Mouse (Mus musculus): ENCODE results near the gene Crybg1. TPM values are rescaled to one million over a fixed set of nuclear protein-coding genes. Genes with fewer than 3 reads are reported as not detected.
"Not testable (repeated sequence)": the region's sequence is repeated elsewhere in the genome, so short reads cannot be mapped to it uniquely, and the experiment has no call there.

The Crybg1 gene
- polyA plus RNA-seq, 1 experiment from 2014 or later = 2.8 TPM

GRCm38 (mm10) chr10:43977353-43977752, 171.3 kb downstream of the Crybg1 start:
- no peak for DNase-seq (ENCODE audit: low spot score)

DNA sequence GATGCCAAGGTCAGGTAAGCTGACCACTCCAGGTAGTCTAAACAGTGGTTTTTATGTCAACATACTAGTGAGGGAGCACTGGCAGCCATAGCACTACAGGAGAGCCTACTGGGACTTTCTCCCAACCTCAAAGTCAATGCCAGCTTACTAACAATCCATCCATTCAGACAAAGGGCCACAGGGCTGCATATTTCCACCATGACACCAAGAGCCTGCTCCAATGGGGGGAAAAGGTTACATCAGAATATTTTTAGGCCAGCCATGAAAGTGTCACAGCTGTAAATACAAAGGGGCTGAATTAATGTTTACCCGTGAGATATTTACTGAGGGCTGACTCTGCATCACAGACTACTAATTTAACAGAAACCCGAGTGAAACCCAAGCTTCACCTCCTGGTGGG, 175.4 kb downstream of the Crybg1 start:
- no peak for DNase-seq (ENCODE audit: low spot score)

DNA sequence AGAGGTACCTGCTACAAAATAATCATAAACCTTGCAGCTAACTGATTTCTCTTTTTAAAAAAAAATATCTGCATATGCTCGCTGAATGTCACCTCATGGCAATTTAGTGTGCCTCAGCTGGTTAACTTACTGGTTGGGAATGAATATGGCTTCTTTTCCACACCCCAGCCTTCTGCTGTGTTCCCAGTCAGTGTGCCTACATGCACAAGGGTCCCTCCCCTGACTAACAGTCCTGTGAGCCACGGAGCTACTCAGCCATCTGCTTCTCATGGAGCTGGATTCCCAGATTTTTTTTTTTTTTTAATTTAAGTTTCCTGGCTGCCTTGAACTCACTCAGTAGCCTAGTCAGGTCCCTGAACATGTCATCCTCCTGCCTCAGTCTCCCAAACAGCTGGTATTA, 183.7 kb downstream of the Crybg1 start:
- DNase-seq (ENCODE audit: low spot score) = no peak

- DNase-seq (ENCODE audit: low spot score) = peak; percentile 88
These were observed 194.7 kb downstream of the Crybg1 start for GRCm38 (mm10) chr10:43953942-43954341.

GRCm38 (mm10) chr10:43945435-43945834, 203.2 kb downstream of the Crybg1 start:
- DNase-seq (ENCODE audit: low spot score) = no peak

GRCm38 (mm10) chr10:43943736-43944135, 204.9 kb downstream of the Crybg1 start:
- DNase-seq (ENCODE audit: low spot score) = no peak

- no peak for DNase-seq (ENCODE audit: low spot score)
These were observed 209.5 kb downstream of the Crybg1 start for GRCm38 (mm10) chr10:43939136-43939662.

DNA sequence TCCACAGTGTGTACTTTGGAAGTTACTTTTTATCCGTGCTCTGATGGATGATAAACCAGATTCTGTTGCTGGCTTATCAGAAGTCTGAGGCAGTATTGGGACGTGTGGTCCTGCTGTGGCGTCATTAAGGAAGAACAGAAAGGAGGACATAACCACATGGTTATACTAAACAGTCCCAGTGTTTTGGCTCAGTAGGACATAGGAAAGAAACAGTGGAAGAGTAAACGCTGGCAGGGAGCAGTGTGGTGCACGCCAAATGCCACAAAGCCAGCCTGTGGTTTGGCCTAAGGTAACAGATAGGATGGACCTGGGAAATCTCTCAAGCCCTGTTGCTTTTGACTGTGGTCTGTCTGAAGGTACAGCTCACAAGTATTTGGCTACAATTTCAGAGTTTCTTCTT, 220.1 kb downstream of the Crybg1 start:
- DNase-seq (ENCODE audit: low spot score) = no peak

GRCm38 (mm10) chr10:43927736-43928135, 220.9 kb downstream of the Crybg1 start:
- DNase-seq (ENCODE audit: low spot score) = no peak

- DNase-seq (ENCODE audit: low spot score) = not testable (repeated sequence)
These were observed 222.9 kb downstream of the Crybg1 start for GRCm38 (mm10) chr10:43925776-43926175.

GRCm38 (mm10) chr10:43923096-43923495, 225.6 kb downstream of the Crybg1 start:
- DNase-seq (ENCODE audit: low spot score) = no peak

GRCm38 (mm10) chr10:43918696-43919608, 229.7 kb downstream of the Crybg1 start:
- peak; percentile 84 for DNase-seq (ENCODE audit: low spot score)

DNA sequence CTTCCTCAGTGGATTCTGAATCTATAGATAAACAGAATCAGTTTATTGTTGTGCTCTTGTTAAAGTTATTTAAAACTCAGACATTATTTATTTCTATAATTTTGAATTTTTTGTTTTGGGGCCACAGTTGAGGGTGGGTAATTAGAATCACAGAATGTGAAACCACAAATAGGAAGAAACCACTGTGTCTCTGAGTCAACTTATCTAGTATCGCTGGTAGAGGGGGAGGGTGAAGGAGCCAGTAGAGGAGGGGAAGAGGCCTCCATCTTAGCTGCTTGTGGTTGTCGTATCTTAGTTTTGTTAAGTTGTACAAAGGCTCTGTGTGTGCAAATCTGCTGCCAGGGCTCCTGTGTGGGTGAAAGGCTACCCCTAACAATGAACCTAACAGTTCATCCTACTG, 231.9 kb downstream of the Crybg1 start:
- DNase-seq (ENCODE audit: low spot score) = no peak

- DNase-seq (ENCODE audit: low spot score) = no peak
These were observed 232.5 kb downstream of the Crybg1 start for GRCm38 (mm10) chr10:43916181-43916580.

GRCm38 (mm10) chr10:43912236-43912635, 236.4 kb downstream of the Crybg1 start:
- DNase-seq (ENCODE audit: low spot score) = no peak

- DNase-seq (ENCODE audit: low spot score) = no peak
These were observed 237.8 kb downstream of the Crybg1 start for GRCm38 (mm10) chr10:43910873-43911142.

DNA sequence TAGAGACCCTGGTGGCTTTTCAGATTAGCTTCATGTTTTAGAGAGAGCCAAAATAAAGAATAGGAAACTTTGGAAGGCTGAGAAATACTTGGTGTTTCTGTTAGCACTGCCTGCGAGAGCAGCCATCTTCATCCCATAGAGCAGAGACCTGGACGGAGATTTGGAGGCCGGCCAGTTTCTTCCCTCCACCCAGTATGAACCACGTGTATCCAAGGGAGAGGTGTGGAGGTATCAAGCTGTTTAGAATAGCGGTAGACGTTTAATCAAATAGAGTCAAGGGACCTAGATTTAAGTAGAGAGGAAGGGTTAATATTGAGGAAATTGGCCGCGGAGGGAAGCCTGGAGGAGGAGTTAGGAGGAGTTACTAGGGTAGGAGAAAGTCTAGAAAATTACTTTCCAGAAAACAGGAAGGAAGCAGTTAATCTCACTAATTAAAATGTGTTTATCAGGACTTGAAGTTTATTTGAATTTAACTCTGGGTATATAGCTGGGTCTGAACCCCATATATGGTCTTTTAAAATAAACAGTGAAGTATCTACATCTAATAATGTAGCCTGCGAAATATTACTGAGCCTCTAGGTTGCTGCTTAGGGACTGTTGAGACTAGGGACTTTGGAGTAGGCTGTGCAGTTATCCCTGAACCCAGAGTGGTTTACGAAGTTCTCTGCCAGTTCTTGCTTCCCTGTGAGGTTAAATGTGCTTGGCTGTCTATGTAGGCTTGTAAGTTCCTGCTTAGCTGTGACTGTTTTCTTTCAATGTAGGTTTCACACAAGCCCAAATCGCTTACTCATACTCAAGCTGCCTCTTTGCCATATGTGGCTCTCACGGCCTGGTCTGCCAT, 238.4 kb downstream of the Crybg1 start:
- no peak for DNase-seq (ENCODE audit: low spot score)

DNA sequence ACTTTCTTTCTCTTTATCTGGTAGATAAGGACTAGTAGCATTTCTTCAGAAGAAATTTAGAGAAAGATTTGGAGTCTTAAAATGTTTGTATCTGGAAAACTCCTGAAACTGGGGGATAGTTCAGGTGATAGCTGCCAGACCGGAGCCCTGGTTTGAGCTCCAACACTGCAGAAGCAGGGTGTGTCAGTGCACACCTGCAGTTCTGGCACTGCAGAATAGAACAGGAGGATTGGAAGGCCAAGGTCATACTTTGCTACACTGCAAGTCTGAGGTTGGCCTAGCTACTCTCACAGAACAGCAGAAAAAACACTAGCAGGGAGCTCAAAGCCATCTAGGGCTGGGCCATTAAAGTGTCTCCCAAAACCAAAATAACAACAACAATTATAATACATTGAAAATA, 244.1 kb downstream of the Crybg1 start:
- DNase-seq (ENCODE audit: low spot score) = no peak

- DNase-seq (ENCODE audit: low spot score) = peak; percentile 94
These were observed 247.0 kb downstream of the Crybg1 start, which contains the start of the genes Qrsl1 and Rtn4ip1 for GRCm38 (mm10) chr10:43901578-43902194. Gene Qrsl1, minus strand, starts transcription at chr10:43901745. Gene Rtn4ip1, plus strand, starts transcription at chr10:43901807.

GRCm38 (mm10) chr10:43900883-43901570, 247.6 kb downstream of the Crybg1 start:
- peak; percentile 19 for DNase-seq (ENCODE audit: low spot score)
